Mouse (Mus musculus) E14TG2a.4 (cell line): ENCODE data around the gene Pwwp2b.

Experiments
- H3K27me3 ChIP-seq: 2 replicates; pipeline ENCODE4 v1.6.1; 2014; ENCODE audit warnings: low read length, control low read depth; ENCODE audit not compliant: insufficient read depth
- H3K36me3 ChIP-seq: 2 replicates; pipeline ENCODE4 v1.6.1; 2014; ENCODE audit warnings: low read length, control low read depth; ENCODE audit not compliant: insufficient read depth
- H3K4me1 ChIP-seq: replicated peaks from 2 replicates; pipeline ENCODE4 v1.6.1; 2014; ENCODE audit warnings: low read depth, low read length, control low read depth
- H3K4me3 ChIP-seq: replicated peaks from 2 replicates; pipeline ENCODE4 v1.5.1; 2014; ENCODE audit warnings: mild to moderate bottlenecking, low read length
- H3K9me3 ChIP-seq: 2 replicates; pipeline ENCODE4 v1.6.1; 2014; ENCODE audit warnings: low read length, control low read depth
- CTCF ChIP-seq: conservative IDR thresholded peaks from 2 replicates; pipeline ENCODE4 v1.5.1; 2014; ENCODE audit warnings: low read length
- NANOG ChIP-seq: IDR thresholded peaks from 2 replicates; pipeline ENCODE4 v1.6.1; 2014; ENCODE audit warnings: borderline replicate concordance, low read length, mixed read lengths
- POU5F1 ChIP-seq: IDR thresholded peaks from 2 replicates; pipeline ENCODE4 v1.6.1; 2014; ENCODE audit warnings: low read length, borderline replicate concordance

Gene Pwwp2b

GRCm38 (mm10) chr7:139264337-139264736 lies 16.1 kb downstream of the Pwwp2b start:
- no peaks in the 10 kb centered on the region; the same call in 1 of the 2 replicates for H3K9me3 ChIP-seq
- H3K4me1 ChIP-seq: peaks cover 36% of the 10 kb centered on the region
- peaks cover 34% of the 10 kb centered on the region for H3K36me3 ChIP-seq
- H3K4me3 ChIP-seq: no peak overlapping the region
- TF ChIP-seq CTCF (no peak), NANOG (no peak)
- no peaks in the 10 kb centered on the region for H3K27me3 ChIP-seq

GRCm38 (mm10) chr7:139265634-139266033 lies 17.4 kb downstream of the Pwwp2b start:
- H3K4me1 ChIP-seq: peaks cover 32% of the 10 kb centered on the region
- no peak overlapping the region for H3K4me3 ChIP-seq
- H3K27me3 ChIP-seq: no peaks in the 10 kb centered on the region
- TF ChIP-seq NANOG: no peak
- no peak for TF ChIP-seq POU5F1
- no peak for TF ChIP-seq CTCF
- no peaks in the 10 kb centered on the region; the same call in 1 of the 2 replicates for H3K9me3 ChIP-seq
- peaks cover 32% of the 10 kb centered on the region for H3K36me3 ChIP-seq

- Histone ChIP-seq H3K9me3 (no peaks in the 10 kb centered on the region), H3K4me1 (peaks cover 30% of the 10 kb centered on the region), H3K27me3 (peaks cover 2% of the 10 kb centered on the region; the same call in 1 of the 2 replicates), H3K4me3 (no peak overlapping the region), H3K36me3 (peaks cover 32% of the 10 kb centered on the region)
- TF ChIP-seq NANOG (no peak), CTCF (no peak), POU5F1 (no peak)
These were observed 18.1 kb downstream of the Pwwp2b start for GRCm38 (mm10) chr7:139266431-139266830.

- Histone ChIP-seq H3K4me3 (no peak overlapping the region), H3K27me3 (peaks cover 2% of the 10 kb centered on the region; the same call in 1 of the 2 replicates), H3K4me1 (peaks cover 30% of the 10 kb centered on the region), H3K9me3 (no peaks in the 10 kb centered on the region), H3K36me3 (peaks cover 32% of the 10 kb centered on the region)
- no peak for TF ChIP-seq NANOG
- TF ChIP-seq CTCF: no peak
- TF ChIP-seq POU5F1: no peak
These were observed 18.9 kb downstream of the Pwwp2b start for GRCm38 (mm10) chr7:139266886-139267870.

GRCm38 (mm10) chr7:139270738-139271137 lies 22.5 kb downstream of the Pwwp2b start:
- no peaks in the 10 kb centered on the region for H3K9me3 ChIP-seq
- H3K4me3 ChIP-seq: no peak overlapping the region
- TF ChIP-seq NANOG: no peak
- H3K36me3 ChIP-seq: peaks cover 24% of the 10 kb centered on the region
- peaks cover 16% of the 10 kb centered on the region for H3K27me3 ChIP-seq
- peaks cover 15% of the 10 kb centered on the region for H3K4me1 ChIP-seq

- no peak for TF ChIP-seq NANOG
- H3K9me3 ChIP-seq: no peaks in the 10 kb centered on the region
- H3K36me3 ChIP-seq: peaks cover 15% of the 10 kb centered on the region
- peaks cover 16% of the 10 kb centered on the region for H3K27me3 ChIP-seq
- peaks cover 4% of the 10 kb centered on the region; the same call in 1 of the 2 replicates for H3K4me1 ChIP-seq
- no peak overlapping the region for H3K4me3 ChIP-seq
These were observed 23.6 kb downstream of the Pwwp2b start for GRCm38 (mm10) chr7:139271871-139272270.

GRCm38 (mm10) chr7:139272639-139273396 lies 24.5 kb downstream of the Pwwp2b start:
- TF ChIP-seq CTCF: no peak
- TF ChIP-seq POU5F1: no peak
- no peak for TF ChIP-seq NANOG
- H3K4me3 ChIP-seq: no peak overlapping the region

GRCm38 (mm10) chr7:139273397-139273719 lies 25.1 kb downstream of the Pwwp2b start:
- Histone ChIP-seq H3K9me3 (no peaks in the 10 kb centered on the region), H3K27me3 (peaks cover 16% of the 10 kb centered on the region), H3K4me3 (no peak overlapping the region), H3K4me1 (no peaks in the 10 kb centered on the region; the same call in 1 of the 2 replicates), H3K36me3 (peaks cover under 1% of the 10 kb centered on the region; the same call in 1 of the 2 replicates)
- TF ChIP-seq POU5F1 (no peak), CTCF (no peak), NANOG (no peak)

More at GRCm38 (mm10) chr7:139272639-139273396, 24.5 kb downstream of the Pwwp2b start:
- peaks cover 16% of the 10 kb centered on the region for H3K27me3 ChIP-seq
- H3K36me3 ChIP-seq: peaks cover 6% of the 10 kb centered on the region
- no peaks in the 10 kb centered on the region for H3K9me3 ChIP-seq
- no peaks in the 10 kb centered on the region; the same call in 1 of the 2 replicates for H3K4me1 ChIP-seq
